Comparison of ENCODE assay signal across 9 mouse cellular contexts in the genomic region with DNA sequence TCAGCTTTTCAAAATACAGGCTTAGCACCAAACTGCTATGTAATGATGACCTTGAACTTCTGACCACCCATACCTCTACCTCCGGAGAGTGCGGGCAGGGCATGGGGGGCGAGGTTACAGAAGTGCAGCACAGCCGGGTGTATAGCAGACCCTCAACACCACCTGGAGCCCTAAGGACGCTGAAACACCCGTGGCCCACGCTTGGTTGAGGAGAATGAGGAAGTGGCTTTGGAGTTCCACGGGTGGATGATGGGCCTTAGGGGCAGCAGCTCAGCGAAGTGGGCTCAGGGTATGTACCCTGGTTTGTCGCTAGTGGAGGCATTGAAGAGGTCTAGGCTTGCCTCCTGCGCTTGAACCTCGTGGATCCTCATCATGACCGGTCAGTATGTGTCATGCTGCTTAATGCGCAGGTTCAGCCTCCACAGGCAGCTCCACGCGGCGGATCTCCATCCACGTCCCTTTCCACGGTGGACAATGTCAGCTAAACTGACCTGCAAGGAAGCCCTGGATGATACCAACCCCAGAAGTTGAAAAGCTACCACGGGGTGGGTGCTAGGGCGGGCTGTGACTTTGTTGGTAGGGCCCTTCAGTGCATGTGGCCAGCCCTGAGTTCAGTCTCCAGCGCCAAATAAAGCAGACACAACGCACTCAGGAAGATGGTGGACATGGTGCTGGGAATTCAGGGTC. TPM values are rescaled to one million over a fixed set of nuclear protein-coding genes. Genes with fewer than 3 reads are reported as not detected.
DNase-seq lines count a peak whose midpoint lies in the region; ATAC-seq and TF ChIP-seq lines count a peak whose summit lies in the region.
"Had no signal": no experiment of that assay in that cellular context is flagged by ENCODE, and none has a peak within 500 bp of the region (broad histone marks: within the 10 kb centered on the region; RNA-seq: fewer than 3 reads in every experiment).

No protein-coding gene starts in this region.

- H3K9me3 ChIP-seq in liver, embryonic 14.5 days (ENCODE audit: control insufficient read depth, low read length), result no peaks in the 10 kb centered on the region

- no peak overlapping the region for H3K9ac ChIP-seq in liver, embryonic 14.5 days (replicated peaks)

- peak; percentile 38 for DNase-seq in gastrocnemius, postnatal 25 days
- DNase-seq in gastrocnemius, postnatal 36 days, result no peak
- peak; percentile 53 to 62 for DNase-seq in spleen, adult 18-20 months
- DNase-seq in spleen, adult 12 weeks (ENCODE audit: low spot score), result no peak
- no peak for DNase-seq in liver, embryonic 14.5 days (ENCODE audit: low read depth in 3 of 3, low spot score in 3 of 3)
- peak; percentile 65 for DNase-seq in thymus, postnatal 4 days
- no peak for DNase-seq in layer of hippocampus, postnatal 25 days (ENCODE audit: extremely low spot score in 1 of 2, low spot score in 1 of 2)
- no peak for DNase-seq in left cerebral cortex, postnatal 4 days

- H3K27ac ChIP-seq in liver, embryonic 14.5 days, result no peak overlapping the region

- peak overlapping the region; percentile 62 for H3K4me2 ChIP-seq in liver, embryonic 14.5 days (ENCODE audit: low read depth)

- intact Hi-C loops in gastrocnemius, postnatal 36 days (cut with DNase I), result no loop called here
- intact Hi-C loops in left cerebral cortex, postnatal 4 days (cut with DNase I), result loop anchor here (10.0 kb wide), 1 partner anchor 289 kb away; the partner anchor contains the start of gene Ppard

- no peaks in the 10 kb centered on the region for H3K36me3 ChIP-seq in liver, embryonic 14.5 days (replicated peaks; ENCODE audit: control insufficient read depth, insufficient read depth, low read depth)

- no peak for ATAC-seq in liver, embryonic 14.5 days (ENCODE audit: insufficient read depth)

- 53% methylated on average over 23 of the region's 23 CpGs for WGBS in liver, embryonic 14.5 days (ENCODE audit: insufficient replicate concordance)

- H3K4me1 ChIP-seq in liver, embryonic 14.5 days (replicated peaks; ENCODE audit: control insufficient read depth in 2 of 2, insufficient read depth in 2 of 2, low read length in 1 of 2), result peaks cover 0 to 15% of the 10 kb centered on the region in 2 experiments; a peak in 2 of 4 replicates

- no peak for TF ChIP-seq CTCF in liver, embryonic 14.5 days (IDR thresholded peaks at IDR 0.05; ENCODE audit: low read depth)

- TF ChIP-seq EP300 in liver, embryonic 14.5 days (IDR thresholded peaks at IDR 0.05; ENCODE audit: low read depth), result no peak

- H3K27me3 ChIP-seq in liver, embryonic 14.5 days (ENCODE audit: control insufficient read depth, insufficient read depth, low read length), result peaks cover 13% of the 10 kb centered on the region

- no peak overlapping the region for H3K4me3 ChIP-seq in liver, embryonic 14.5 days (ENCODE audit: insufficient read depth in 1 of 2, low read depth in 2 of 2, low read length in 2 of 2)

RNA-seq across cellular contexts. Expression of gene Armc12, which starts 6.5 kb away (rescaled TPM):
- total RNA-seq in gastrocnemius, postnatal 25 days (2021), result not detected
- not detected for total RNA-seq in gastrocnemius, postnatal 36 days (2021)
- 0.03 TPM in 1 of 2 replicates, not detected in the other for polyA plus RNA-seq in liver, embryonic 14.5 days (2012; rRNA removed)
- not detected in 2 replicates for polyA plus RNA-seq in liver, embryonic 14.5 days (2014; fragmentation: Nextera tagmentation; extraction: Ambion mirVana)
- not detected for total RNA-seq in layer of hippocampus, postnatal 25 days (2021)
- not detected for total RNA-seq in left cerebral cortex, postnatal 4 days (2021)
- polyA plus RNA-seq: neural tube, embryonic 11.5 days had no signal

RNA-seq across cellular contexts. Expression of gene Fkbp5, which starts 6.8 kb away (rescaled TPM):
- 10 to 100 TPM; 61.0 to 63.6 TPM for total RNA-seq in gastrocnemius, postnatal 25 days (2021)
- total RNA-seq in gastrocnemius, postnatal 36 days (2021), result 100 to 1,000 TPM; 107 to 115 TPM
- polyA plus RNA-seq in liver, embryonic 14.5 days (2012; rRNA removed), result 5.3 and 7.3 TPM in 2 replicates
- 3.5 and 3.6 TPM in 2 replicates for polyA plus RNA-seq in liver, embryonic 14.5 days (2014; fragmentation: Nextera tagmentation; extraction: Ambion mirVana)
- 10 to 100 TPM; 62.5 to 85.0 TPM for total RNA-seq in layer of hippocampus, postnatal 25 days (2021)
- 10 to 100 TPM; 39.0 to 40.9 TPM for total RNA-seq in left cerebral cortex, postnatal 4 days (2021)

RNA-seq across cellular contexts. Expression of gene Clpsl2, which starts 25.1 kb away (rescaled TPM):
- not detected for total RNA-seq in gastrocnemius, postnatal 25 days (2021)
- not detected for total RNA-seq in gastrocnemius, postnatal 36 days (2021)
- not detected in 2 replicates for polyA plus RNA-seq in liver, embryonic 14.5 days (2012; rRNA removed)
- not detected in 2 replicates for polyA plus RNA-seq in liver, embryonic 14.5 days (2014; fragmentation: Nextera tagmentation; extraction: Ambion mirVana)
- not detected for total RNA-seq in layer of hippocampus, postnatal 25 days (2021)
- total RNA-seq in left cerebral cortex, postnatal 4 days (2021), result not detected
- polyA plus RNA-seq: neural tube, embryonic 11.5 days had no signal

RNA-seq across cellular contexts. Expression of gene Clps, which starts 36.4 kb away (rescaled TPM):
- not detected for total RNA-seq in gastrocnemius, postnatal 25 days (2021)
- not detected for total RNA-seq in gastrocnemius, postnatal 36 days (2021)
- polyA plus RNA-seq in liver, embryonic 14.5 days (2012; rRNA removed), result 1.2 and 3.3 TPM in 2 replicates
- 2.9 and 3.7 TPM in 2 replicates for polyA plus RNA-seq in liver, embryonic 14.5 days (2014; fragmentation: Nextera tagmentation; extraction: Ambion mirVana)
- not detected for total RNA-seq in layer of hippocampus, postnatal 25 days (2021)
- total RNA-seq in left cerebral cortex, postnatal 4 days (2021), result not detected
- polyA plus RNA-seq: neural tube, embryonic 11.5 days had no signal

RNA-seq across cellular contexts. Expression of gene Lhfpl5, which starts 51.3 kb away (rescaled TPM):
- not detected for total RNA-seq in gastrocnemius, postnatal 25 days (2021)
- not detected for total RNA-seq in gastrocnemius, postnatal 36 days (2021)
- not detected in 2 replicates for polyA plus RNA-seq in liver, embryonic 14.5 days (2012; rRNA removed)
- polyA plus RNA-seq in liver, embryonic 14.5 days (2014; fragmentation: Nextera tagmentation; extraction: Ambion mirVana), result not detected in 2 replicates
- 1 to 10 TPM; 3.6 to 4.0 TPM for total RNA-seq in layer of hippocampus, postnatal 25 days (2021)
- total RNA-seq in left cerebral cortex, postnatal 4 days (2021), result 1 to 10 TPM; 7.4 to 8.1 TPM

Comparison
In these comparisons a context has a peak if more than half of its experiments do, and no peak if none do; other contexts are left out.
1. DNase-seq: peak in gastrocnemius, postnatal 25 days (single experiment), spleen, adult 18-20 months (2 of 2) and thymus, postnatal 4 days (single experiment); none in gastrocnemius, postnatal 36 days (0 of 2), spleen, adult 12 weeks (single experiment), liver, embryonic 14.5 days (0 of 3), layer of hippocampus, postnatal 25 days (0 of 2) and left cerebral cortex, postnatal 4 days (single experiment).